Mouse (Mus musculus): ENCODE results near the gene Olfr1168.
"Not testable (repeated sequence)": the region's sequence is repeated elsewhere in the genome, so short reads cannot be mapped to it uniquely, and the experiment has no call there.

Gene Olfr1168

GRCm38 (mm10) chr2:88181580-88181979 is at the start of gene Olfr1168:
Gene Olfr1168, plus strand, starts transcription at chr2:88181880.
- no peak for DNase-seq

- DNase-seq, result not testable (repeated sequence)
Measured at GRCm38 (mm10) chr2:88155093-88155492, 26.6 kb upstream of the Olfr1168 start, which contains the start of gene Olfr1167. Gene Olfr1167, minus strand, starts transcription at chr2:88155193.

- no peak for DNase-seq
Measured at GRCm38 (mm10) chr2:88220784-88221183, 39.1 kb downstream of the Olfr1168 start.

GRCm38 (mm10) chr2:88228234-88228633 is 46.6 kb downstream of the Olfr1168 start, which contains the start of gene Olfr1170:
Gene Olfr1170, minus strand, starts transcription at chr2:88228334.
- no peak for DNase-seq

All from kidney, postnatal 36 days (tissue).